Mouse (Mus musculus): ENCODE results near the gene Tmem270. TPM values are rescaled to one million over a fixed set of nuclear protein-coding genes. Genes with fewer than 3 reads are reported as not detected.
A peak's percentile ranks its signal among the peaks of the same experiment; 100 is the strongest.

The Tmem270 gene
- polyA plus RNA-seq, 1 experiment from 2014 or later = not detected

GRCm38 (mm10) chr5:134888505-134888904 lies 18.0 kb downstream of the Tmem270 start:
- H3K4me3 ChIP-seq (ENCODE audit: low read depth, low read length) = no peak overlapping the region
- H3K27ac ChIP-seq (ENCODE audit: low read depth) = no peak overlapping the region
- DNase-seq (ENCODE audit: low spot score) = no peak
- H3K4me2 ChIP-seq (ENCODE audit: low read length) = no peak overlapping the region
- no peak overlapping the region for H3K9ac ChIP-seq (ENCODE audit: low read length)
- no peaks in the 10 kb centered on the region for H3K36me3 ChIP-seq (ENCODE audit: control insufficient read depth, insufficient read depth, low read length)
- H3K9me3 ChIP-seq (ENCODE audit: control insufficient read depth, low read length) = no peaks in the 10 kb centered on the region
- H3K4me1 ChIP-seq (replicated peaks; ENCODE audit: control insufficient read depth, insufficient read depth, low read length) = no peaks in the 10 kb centered on the region
- 86% methylated on average over 7 of the region's 7 CpGs for WGBS
- no peak for ATAC-seq (replicated peaks; ENCODE audit: low FRiP score, low TSS enrichment, low read depth)
- H3K27me3 ChIP-seq (replicated peaks; ENCODE audit: control insufficient read depth, insufficient read depth, low read length) = no peaks in the 10 kb centered on the region

DNA sequence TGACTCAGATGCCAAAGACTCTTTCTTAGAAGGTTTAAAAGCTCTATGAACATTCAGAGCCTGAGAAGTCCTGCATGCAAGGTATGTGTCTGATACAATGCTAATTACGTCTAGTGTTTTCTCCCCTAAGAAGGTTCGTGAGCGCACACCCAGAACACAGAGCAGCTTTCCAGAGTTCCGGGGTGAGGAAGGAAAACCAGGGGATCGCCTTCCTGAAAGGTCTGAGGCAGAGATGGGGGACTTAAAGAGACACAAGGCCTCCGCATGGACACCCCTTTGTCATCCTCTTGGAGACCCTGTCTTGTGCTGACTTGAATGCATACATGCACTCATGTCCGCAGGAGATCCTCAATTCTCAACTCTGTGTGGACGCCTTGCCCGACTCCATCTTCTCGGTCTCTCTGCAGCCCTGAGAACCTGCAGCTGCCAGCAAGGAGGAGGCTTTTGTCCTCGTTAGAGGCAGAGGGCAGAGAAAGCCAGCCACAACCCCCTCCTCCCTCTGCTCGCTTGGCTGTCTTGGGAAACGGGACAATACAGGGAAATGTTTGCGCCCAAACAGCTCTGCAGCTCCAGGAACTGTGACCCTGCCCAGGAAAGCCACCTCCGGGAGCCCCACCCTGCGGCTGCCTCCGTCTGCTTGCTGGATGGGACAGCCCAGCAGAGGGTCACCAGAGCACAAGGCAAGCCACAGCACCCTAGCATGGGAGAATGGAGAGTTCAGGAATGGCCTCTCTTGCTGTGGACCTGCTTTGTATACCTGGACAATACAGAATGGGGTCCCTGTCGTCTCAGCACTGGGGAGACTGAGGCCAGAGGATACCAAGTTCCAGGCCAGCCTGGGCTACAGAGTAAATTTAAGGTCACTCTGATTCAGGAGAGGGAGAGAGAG lies 18.8 kb downstream of the Tmem270 start:
- no peak for ATAC-seq (replicated peaks; ENCODE audit: low FRiP score, low TSS enrichment, low read depth)
- Histone ChIP-seq H3K9ac (ENCODE audit: low read length) (no peak overlapping the region), H3K36me3 (ENCODE audit: control insufficient read depth, insufficient read depth, low read length) (no peaks in the 10 kb centered on the region), H3K27ac (ENCODE audit: low read depth) (peak overlapping the region; percentile 14; the same call in 1 of the 2 replicates), H3K4me3 (ENCODE audit: low read depth, low read length) (no peak overlapping the region), H3K4me2 (ENCODE audit: low read length) (no peak overlapping the region), H3K9me3 (ENCODE audit: control insufficient read depth, low read length) (no peaks in the 10 kb centered on the region), H3K27me3 (replicated peaks; ENCODE audit: control insufficient read depth, insufficient read depth, low read length) (no peaks in the 10 kb centered on the region), H3K4me1 (replicated peaks; ENCODE audit: control insufficient read depth, insufficient read depth, low read length) (no peaks in the 10 kb centered on the region)
- DNase-seq (ENCODE audit: low spot score) = no peak
- WGBS = 58% methylated on average over 18 of the region's 18 CpGs

GRCm38 (mm10) chr5:134883077-134883476 lies 23.5 kb downstream of the Tmem270 start:
- ATAC-seq (replicated peaks; ENCODE audit: low FRiP score, low TSS enrichment, low read depth) (no peak), DNase-seq (ENCODE audit: low spot score) (no peak)
- Histone ChIP-seq H3K9me3 (ENCODE audit: control insufficient read depth, low read length) (no peaks in the 10 kb centered on the region), H3K27me3 (replicated peaks; ENCODE audit: control insufficient read depth, insufficient read depth, low read length) (no peaks in the 10 kb centered on the region), H3K9ac (ENCODE audit: low read length) (no peak overlapping the region), H3K4me3 (ENCODE audit: low read depth, low read length) (no peak overlapping the region), H3K4me2 (ENCODE audit: low read length) (no peak overlapping the region), H3K36me3 (ENCODE audit: control insufficient read depth, insufficient read depth, low read length) (no peaks in the 10 kb centered on the region), H3K27ac (ENCODE audit: low read depth) (no peak overlapping the region), H3K4me1 (replicated peaks; ENCODE audit: control insufficient read depth, insufficient read depth, low read length) (no peaks in the 10 kb centered on the region)
- WGBS = 62% methylated on average over 3 of the region's 3 CpGs

DNA sequence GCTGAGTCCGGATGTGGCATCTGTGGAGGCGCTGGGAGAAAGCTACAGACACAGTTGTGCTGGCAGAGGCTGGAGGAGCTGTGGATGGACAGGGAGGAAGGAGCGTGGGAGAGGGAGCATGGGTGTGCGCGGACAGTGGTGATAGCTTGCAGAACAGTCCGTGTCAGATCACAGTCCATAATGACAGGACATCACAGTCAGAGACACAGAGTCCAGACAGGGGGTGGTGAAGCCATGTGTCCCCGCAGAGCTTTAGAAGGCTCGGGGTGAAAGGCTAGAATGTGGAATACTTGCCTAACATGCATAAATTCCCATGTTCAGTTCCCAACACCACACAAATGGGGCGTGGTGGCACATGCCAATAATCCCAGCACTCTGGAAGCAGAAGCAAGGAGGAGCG lies 29.7 kb downstream of the Tmem270 start:
- Histone ChIP-seq H3K9ac (ENCODE audit: low read length) (no peak overlapping the region), H3K4me2 (ENCODE audit: low read length) (no peak overlapping the region), H3K36me3 (ENCODE audit: control insufficient read depth, insufficient read depth, low read length) (no peaks in the 10 kb centered on the region), H3K4me1 (replicated peaks; ENCODE audit: control insufficient read depth, insufficient read depth, low read length) (no peaks in the 10 kb centered on the region), H3K4me3 (ENCODE audit: low read depth, low read length) (no peak overlapping the region), H3K9me3 (ENCODE audit: control insufficient read depth, low read length) (no peaks in the 10 kb centered on the region), H3K27me3 (replicated peaks; ENCODE audit: control insufficient read depth, insufficient read depth, low read length) (no peaks in the 10 kb centered on the region), H3K27ac (ENCODE audit: low read depth) (no peak overlapping the region)
- no peak for ATAC-seq (replicated peaks; ENCODE audit: low FRiP score, low TSS enrichment, low read depth)
- DNase-seq (ENCODE audit: low spot score) = no peak
- 76% methylated on average over 10 of the region's 10 CpGs for WGBS

- ATAC-seq (replicated peaks; ENCODE audit: low FRiP score, low TSS enrichment, low read depth) = no peak
- H3K4me2 ChIP-seq (ENCODE audit: low read length) = no peak overlapping the region
- 92% methylated on average over 5 of the region's 5 CpGs for WGBS
Observed at GRCm38 (mm10) chr5:134875245-134875644, 31.3 kb downstream of the Tmem270 start.

DNA sequence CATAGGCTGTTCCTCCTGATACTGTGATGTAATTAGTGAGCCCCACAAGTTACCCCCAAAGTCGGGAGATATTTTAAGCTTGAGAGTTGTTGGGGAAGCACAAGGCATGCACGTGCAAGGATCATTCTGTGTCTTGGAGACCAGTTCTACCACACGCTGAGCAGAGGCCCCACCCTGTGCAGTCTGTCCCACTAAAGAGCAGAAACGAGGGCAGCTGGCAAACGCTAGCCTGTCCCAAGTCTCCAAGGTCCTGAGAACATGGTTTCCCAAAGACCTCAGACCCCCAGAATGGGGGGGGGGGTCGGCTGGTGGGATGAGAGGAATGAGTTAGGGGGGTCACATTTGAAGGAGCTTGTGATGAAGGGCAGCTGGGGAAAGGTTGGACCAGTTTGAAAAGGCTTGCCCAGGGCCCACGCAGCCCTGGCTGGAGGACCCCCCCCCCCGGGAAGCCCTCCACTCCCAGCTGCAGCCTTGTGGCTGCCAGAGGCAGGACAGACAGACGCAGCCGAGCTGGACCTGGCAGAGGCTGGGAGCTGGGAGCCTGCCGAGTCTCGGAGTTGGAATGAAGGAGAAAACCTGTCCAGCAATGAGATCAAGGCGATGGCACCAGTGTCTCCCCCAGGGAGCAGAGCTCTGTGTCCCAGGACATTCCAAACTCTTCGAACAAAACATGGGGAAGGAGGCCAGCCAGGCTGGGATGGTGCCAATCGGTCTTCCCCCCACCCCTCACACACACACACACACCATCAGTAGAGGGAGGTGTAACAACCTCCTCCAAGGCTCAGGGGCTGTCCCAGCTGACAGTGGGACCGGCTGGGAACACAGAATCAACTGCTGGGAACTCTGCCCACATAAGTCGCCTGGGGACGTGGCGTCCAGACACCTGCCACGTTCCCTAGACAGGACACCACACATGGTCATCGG lies 32.3 kb downstream of the Tmem270 start:
- no peak overlapping the region for H3K9ac ChIP-seq (ENCODE audit: low read length)
- 62% methylated on average over 21 of the region's 21 CpGs for WGBS
- DNase-seq (ENCODE audit: low spot score) = no peak

More at GRCm38 (mm10) chr5:134875245-134875644, 31.3 kb downstream of the Tmem270 start:
- no peak overlapping the region for H3K4me3 ChIP-seq (ENCODE audit: low read depth, low read length)
- H3K4me1 ChIP-seq (replicated peaks; ENCODE audit: control insufficient read depth, insufficient read depth, low read length) = no peaks in the 10 kb centered on the region
- no peak overlapping the region for H3K27ac ChIP-seq (ENCODE audit: low read depth)
- H3K36me3 ChIP-seq (ENCODE audit: control insufficient read depth, insufficient read depth, low read length) = no peaks in the 10 kb centered on the region
- H3K9ac ChIP-seq (ENCODE audit: low read length) = no peak overlapping the region
- no peaks in the 10 kb centered on the region for H3K9me3 ChIP-seq (ENCODE audit: control insufficient read depth, low read length)
- no peak for DNase-seq (ENCODE audit: low spot score)
- H3K27me3 ChIP-seq (replicated peaks; ENCODE audit: control insufficient read depth, insufficient read depth, low read length) = no peaks in the 10 kb centered on the region

GRCm38 (mm10) chr5:134873034-134873433 lies 33.5 kb downstream of the Tmem270 start:
- no peak overlapping the region for H3K4me3 ChIP-seq (ENCODE audit: low read depth, low read length)
- no peak for ATAC-seq (replicated peaks; ENCODE audit: low FRiP score, low TSS enrichment, low read depth)

More for the DNA sequence above, 32.3 kb downstream of the Tmem270 start:
- ATAC-seq (replicated peaks; ENCODE audit: low FRiP score, low TSS enrichment, low read depth) = no peak
- Histone ChIP-seq H3K4me3 (ENCODE audit: low read depth, low read length) (no peak overlapping the region), H3K36me3 (ENCODE audit: control insufficient read depth, insufficient read depth, low read length) (no peaks in the 10 kb centered on the region), H3K27ac (ENCODE audit: low read depth) (no peak overlapping the region), H3K27me3 (replicated peaks; ENCODE audit: control insufficient read depth, insufficient read depth, low read length) (no peaks in the 10 kb centered on the region), H3K9me3 (ENCODE audit: control insufficient read depth, low read length) (no peaks in the 10 kb centered on the region), H3K4me1 (replicated peaks; ENCODE audit: control insufficient read depth, insufficient read depth, low read length) (no peaks in the 10 kb centered on the region), H3K4me2 (ENCODE audit: low read length) (no peak overlapping the region)

DNA sequence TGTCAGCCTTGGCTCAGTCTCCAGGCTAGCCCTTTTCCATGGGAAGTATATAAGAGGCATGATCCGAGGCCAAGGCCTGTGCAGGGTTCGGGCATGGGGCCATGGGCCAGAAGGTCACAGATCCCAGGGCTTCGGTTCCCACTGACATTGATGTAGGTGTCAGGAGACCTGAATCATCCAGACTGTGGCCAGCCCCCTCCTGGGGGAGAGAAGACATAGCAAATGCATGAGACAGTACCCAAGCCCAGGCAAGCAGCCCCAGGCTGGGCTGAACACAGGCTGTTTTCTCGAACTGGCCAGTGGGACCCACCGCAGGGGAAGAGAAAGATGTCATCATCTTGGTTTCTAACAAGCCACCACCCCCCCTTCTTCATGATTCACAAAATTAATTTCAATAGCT lies 33.9 kb downstream of the Tmem270 start:
- peaks cover 6% of the 10 kb centered on the region; the same call in 1 of the 2 replicates for H3K4me1 ChIP-seq (replicated peaks; ENCODE audit: control insufficient read depth, insufficient read depth, low read length)
- WGBS = 66% methylated on average over 5 of the region's 5 CpGs

More at GRCm38 (mm10) chr5:134873034-134873433, 33.5 kb downstream of the Tmem270 start:
- 0 out of 2 replicates have a peak, but pooled peaks cover 1% of the 10 kb centered on the region for H3K4me1 ChIP-seq (replicated peaks; ENCODE audit: control insufficient read depth, insufficient read depth, low read length)
- H3K27me3 ChIP-seq (replicated peaks; ENCODE audit: control insufficient read depth, insufficient read depth, low read length) = no peaks in the 10 kb centered on the region
- H3K9me3 ChIP-seq (ENCODE audit: control insufficient read depth, low read length) = no peaks in the 10 kb centered on the region
- WGBS = 76% methylated on average over 8 of the region's 8 CpGs
- H3K36me3 ChIP-seq (ENCODE audit: control insufficient read depth, insufficient read depth, low read length) = no peaks in the 10 kb centered on the region
- H3K9ac ChIP-seq (ENCODE audit: low read length) = no peak overlapping the region
- DNase-seq (ENCODE audit: low spot score) = no peak
- H3K27ac ChIP-seq (ENCODE audit: low read depth) = no peak overlapping the region
- no peak overlapping the region for H3K4me2 ChIP-seq (ENCODE audit: low read length)

More for the DNA sequence above, 33.9 kb downstream of the Tmem270 start:
- H3K27me3 ChIP-seq (replicated peaks; ENCODE audit: control insufficient read depth, insufficient read depth, low read length) = no peaks in the 10 kb centered on the region
- no peak overlapping the region for H3K9ac ChIP-seq (ENCODE audit: low read length)
- no peaks in the 10 kb centered on the region for H3K36me3 ChIP-seq (ENCODE audit: control insufficient read depth, insufficient read depth, low read length)
- no peak overlapping the region for H3K4me3 ChIP-seq (ENCODE audit: low read depth, low read length)
- no peak overlapping the region for H3K4me2 ChIP-seq (ENCODE audit: low read length)
- H3K27ac ChIP-seq (ENCODE audit: low read depth) = no peak overlapping the region
- no peak for DNase-seq (ENCODE audit: low spot score)
- ATAC-seq (replicated peaks; ENCODE audit: low FRiP score, low TSS enrichment, low read depth) = no peak
- H3K9me3 ChIP-seq (ENCODE audit: control insufficient read depth, low read length) = no peaks in the 10 kb centered on the region

Data from intestine, embryonic 14.5 days (tissue).